Mouse (Mus musculus) E14TG2a.4 (cell line): ENCODE measurements at regions not wholly inside any gene's neighbourhood (a gene's known extent, or its start where the extent isn't known, plus 50 kb on each side); places are given as distances from the start of the nearest gene placed in this dataset.

ENCODE experiments used
- CTCF ChIP-seq: conservative IDR thresholded peaks from 2 replicates; pipeline ENCODE4 v1.5.1; 2014; ENCODE audit warnings: low read length
- NANOG ChIP-seq: IDR thresholded peaks from 2 replicates; pipeline ENCODE4 v1.6.1; 2014; ENCODE audit warnings: borderline replicate concordance, low read length, mixed read lengths

DNA sequence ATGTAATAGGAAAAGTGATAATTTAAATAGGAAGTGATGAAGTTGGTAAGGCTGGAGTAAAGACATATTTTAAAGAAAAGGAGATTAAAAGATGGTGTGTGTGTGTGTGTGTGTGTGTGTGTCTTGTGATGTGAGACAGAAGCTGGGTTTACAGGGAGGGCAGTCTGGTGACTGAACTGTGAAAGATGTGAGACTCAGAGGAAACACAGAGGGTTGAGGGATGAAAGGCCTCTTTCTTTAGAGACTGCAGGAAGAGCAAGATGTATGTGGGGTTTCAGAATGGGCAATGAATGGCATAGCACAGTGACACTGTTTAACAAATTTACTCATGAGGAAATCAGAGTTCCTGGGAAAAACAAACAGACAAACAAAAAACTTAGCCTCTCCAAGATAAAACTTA lies 549.2 kb downstream of the Etv1 start:
- TF ChIP-seq CTCF: no peak
- TF ChIP-seq NANOG: no peak
